Mouse (Mus musculus) MEL (cell line): ENCODE measurements around the gene Tekt4.

Source experiments
- POLR2A ChIP-seq, 2 experiments: IDR thresholded peaks; 2 replicates each; pipeline ENCODE4 v1.6.1; 2011 to 2012; ENCODE audit warnings: low read length in 2 of 2, mild to moderate bottlenecking in 2 of 2, control low read depth in 1 of 2, improper control_type of control experiment in 1 of 2, low read depth in 1 of 2, moderate library complexity in 1 of 2; ENCODE audit not compliant: control insufficient read depth in 1 of 2, insufficient read depth in 1 of 2, poor library complexity in 1 of 2
- RAD21 ChIP-seq: IDR thresholded peaks from 2 replicates; pipeline ENCODE4 v1.6.1; 2011; ENCODE audit warnings: mild to moderate bottlenecking, low read depth, low read length, improper control_type of control experiment

DNA sequence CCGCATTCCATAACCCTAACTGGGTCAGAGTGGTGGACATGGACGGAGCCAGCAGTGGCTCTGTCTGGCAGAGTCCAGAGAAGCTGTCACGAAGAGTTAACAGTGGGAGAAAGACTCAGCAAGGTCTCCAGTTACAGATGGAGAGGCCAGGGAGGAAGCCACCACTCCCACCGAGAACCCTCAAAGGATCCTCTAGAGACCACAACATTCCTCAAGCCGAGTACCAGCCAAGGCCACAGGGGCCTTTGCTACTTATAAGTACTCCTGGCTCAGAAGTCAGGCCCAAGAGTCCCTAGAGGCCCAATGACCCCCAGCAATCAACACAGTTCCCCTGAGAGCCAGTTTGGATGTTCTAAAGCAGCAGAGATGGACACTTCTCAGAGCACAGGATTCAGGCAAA is 25.2 kb upstream of the Tekt4 start:
- no peak for TF ChIP-seq POLR2A (IDR thresholded peaks at IDR 0.05; ENCODE audit: control insufficient read depth in 1 of 2, insufficient read depth in 1 of 2, low read depth in 1 of 2, low read length in 2 of 2, poor library complexity in 1 of 2)
- no peak for TF ChIP-seq RAD21
